Mouse (Mus musculus) limb, embryonic 14.5 days (tissue): ENCODE measurements around the gene Map2k4. TPM values are rescaled to one million over a fixed set of nuclear protein-coding genes. Genes with fewer than 3 reads are reported as not detected.

Source experiments
- ATAC-seq: fragments of 200-750 bp; cut with Nextera tagmentation; 2 replicates; pipeline ENCODE4 v1.8.0; 2017; ENCODE audit warnings: low read depth, moderate number of reproducible peaks, moderate TSS enrichment; ENCODE audit not compliant: low FRiP score
- DNase-seq: peaks from one replicate; pipeline ENCODE4 v3.0.0-alpha.2; 2015; ENCODE audit warnings: low spot score
- H3K27ac ChIP-seq: fragments of 300-500 bp; sonication (generic); replicated peaks from 2 replicates; pipeline ENCODE4 v1.5.1; 2014; ENCODE audit warnings: low read depth, mild to moderate bottlenecking, low read length, moderate library complexity, mixed read lengths
- H3K27me3 ChIP-seq: fragments of 300-500 bp; sonication (generic); 2 replicates; pipeline ENCODE4 v1.6.1; 2014; ENCODE audit warnings: low read length, mixed read lengths; ENCODE audit not compliant: control insufficient read depth, insufficient read depth
- H3K36me3 ChIP-seq: fragments of 300-500 bp; sonication (generic); 2 replicates; pipeline ENCODE4 v1.6.1; 2014; ENCODE audit warnings: mild to moderate bottlenecking, low read length, moderate library complexity, mixed read lengths; ENCODE audit not compliant: control insufficient read depth, insufficient read depth
- H3K4me1 ChIP-seq: fragments of 300-500 bp; sonication (generic); 2 replicates; pipeline ENCODE4 v1.6.1; 2014; ENCODE audit warnings: antibody characterized with exemption, low read length, mixed read lengths; ENCODE audit not compliant: control insufficient read depth, insufficient read depth
- H3K4me2 ChIP-seq: fragments of 300-500 bp; sonication (generic); replicated peaks from 2 replicates; pipeline ENCODE4 v1.6.1; 2014; ENCODE audit warnings: low read depth, mild to moderate bottlenecking, low read length, moderate library complexity; ENCODE audit not compliant: severe bottlenecking
- H3K4me3 ChIP-seq: fragments of 300-500 bp; sonication (generic); replicated peaks from 2 replicates; pipeline ENCODE4 v1.5.1; 2014; ENCODE audit warnings: low read length
- H3K9ac ChIP-seq: fragments of 300-500 bp; sonication (generic); 2 replicates; pipeline ENCODE4 v1.6.1; 2014; ENCODE audit warnings: mild to moderate bottlenecking, low read depth, low read length, moderate library complexity; ENCODE audit not compliant: severe bottlenecking
- H3K9me3 ChIP-seq: fragments of 300-500 bp; sonication (generic); 2 replicates; pipeline ENCODE4 v1.6.1; 2016; ENCODE audit warnings: low read length; ENCODE audit not compliant: control insufficient read depth
- POLR2A ChIP-seq: fragments of 200-500 bp; IDR thresholded peaks from 2 replicates; pipeline ENCODE4 v1.8.0; 2012; ENCODE audit warnings: inconsistent platforms, mild to moderate bottlenecking, moderate library complexity, borderline replicate concordance; ENCODE audit not compliant: insufficient read depth, insufficient read length; ENCODE audit errors: extremely low read depth
- WGBS: fragments of 180-500 bp; shearing (Covaris S2); extraction: QIAGEN DNeasy Blood & Tissue Kit; methylation state at CpG from one replicate; pipeline ENCODE4 v1.1.7; 2014; 5-methylcytosine and 5-hydroxymethylcytosine counted together
- polyA plus RNA-seq, 2 experiments: library from polyadenylated mRNA; depleted of rRNA in 1 of 2; stranded (reverse) in 1 of 2; unstranded in 1 of 2; fragments of >200 nt; fragmentation: Nextera tagmentation in 1 of 2; extraction: Ambion mirVana in 1 of 2; gene quantifications; 2 replicates each; pipeline versions ENCODE4 v1.2.1 to v1.2.3; 2012 to 2014

Gene Map2k4
- polyA plus RNA-seq, 2 experiments, result 40.2 to 68.8 TPM

- peaks cover 14% of the 10 kb centered on the region for H3K36me3 ChIP-seq
- no peaks in the 10 kb centered on the region for H3K9me3 ChIP-seq
- 70% methylated on average over 7 of the region's 7 CpGs for WGBS
- H3K27ac ChIP-seq, result no peak overlapping the region
- H3K4me1 ChIP-seq, result no peaks in the 10 kb centered on the region
- no peak overlapping the region for H3K4me3 ChIP-seq
- TF ChIP-seq POLR2A, result no peak
- H3K9ac ChIP-seq, result no peak overlapping the region
- H3K4me2 ChIP-seq, result no peak overlapping the region
- no peaks in the 10 kb centered on the region for H3K27me3 ChIP-seq
- ATAC-seq (no peak), DNase-seq (no peak)
These were observed 53.4 kb downstream of the Map2k4 start for GRCm38 (mm10) chr11:65734656-65735055.

- no peaks in the 10 kb centered on the region for H3K27me3 ChIP-seq
These were observed 58.4 kb downstream of the Map2k4 start for GRCm38 (mm10) chr11:65729623-65730217.

GRCm38 (mm10) chr11:65728906-65729305 is 59.2 kb downstream of the Map2k4 start:
- Histone ChIP-seq H3K9me3 (no peaks in the 10 kb centered on the region), H3K4me2 (no peak overlapping the region), H3K27me3 (no peaks in the 10 kb centered on the region), H3K27ac (no peak overlapping the region), H3K4me1 (no peaks in the 10 kb centered on the region), H3K36me3 (peaks cover 17% of the 10 kb centered on the region), H3K9ac (no peak overlapping the region), H3K4me3 (no peak overlapping the region)
- DNase-seq (no peak), ATAC-seq (no peak)
- 94% methylated on average over 4 of the region's 4 CpGs for WGBS
- TF ChIP-seq POLR2A, result no peak

More at GRCm38 (mm10) chr11:65729623-65730217, 58.4 kb downstream of the Map2k4 start:
- no peak overlapping the region for H3K9ac ChIP-seq
- DNase-seq (no peak), ATAC-seq (no peak)
- 83% methylated on average over 6 of the region's 6 CpGs for WGBS
- H3K4me1 ChIP-seq, result no peaks in the 10 kb centered on the region
- peaks cover 19% of the 10 kb centered on the region for H3K36me3 ChIP-seq
- H3K27ac ChIP-seq, result no peak overlapping the region
- no peaks in the 10 kb centered on the region for H3K9me3 ChIP-seq
- no peak overlapping the region for H3K4me2 ChIP-seq
- no peak overlapping the region for H3K4me3 ChIP-seq
- no peak for TF ChIP-seq POLR2A

- TF ChIP-seq POLR2A, result no peak
- DNase-seq, result no peak
- no peaks in the 10 kb centered on the region for H3K4me1 ChIP-seq
- H3K4me3 ChIP-seq, result no peak overlapping the region
- H3K9me3 ChIP-seq, result no peaks in the 10 kb centered on the region
- peaks cover 10% of the 10 kb centered on the region for H3K36me3 ChIP-seq
- H3K27me3 ChIP-seq, result no peaks in the 10 kb centered on the region
- ATAC-seq, result no peak
- 86% methylated on average over 2 of the region's 2 CpGs for WGBS
- H3K9ac ChIP-seq, result no peak overlapping the region
- no peak overlapping the region for H3K27ac ChIP-seq
- no peak overlapping the region for H3K4me2 ChIP-seq
These were observed 64.4 kb downstream of the Map2k4 start for GRCm38 (mm10) chr11:65723715-65724114.

DNA sequence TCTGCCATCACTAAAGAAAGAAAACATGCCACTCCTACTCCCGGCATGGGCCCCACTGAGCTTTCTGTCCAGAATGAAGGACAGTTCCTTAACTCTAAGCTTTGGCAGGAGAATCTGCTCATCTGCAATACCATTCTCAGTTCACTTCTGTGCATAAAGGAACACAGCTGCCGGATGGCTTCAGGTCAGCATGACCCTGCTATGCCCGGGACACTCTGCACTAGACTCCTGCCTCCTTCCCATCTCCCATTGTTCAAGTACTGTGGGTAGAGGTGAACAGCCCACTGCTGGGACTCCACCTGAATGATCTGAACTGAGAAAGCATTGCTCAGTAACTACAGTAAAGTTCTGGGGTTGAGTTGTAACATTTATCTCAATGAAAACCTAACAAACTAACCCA is 66.5 kb downstream of the Map2k4 start:
- ATAC-seq (no peak), DNase-seq (no peak)
- H3K27ac ChIP-seq, result no peak overlapping the region
- WGBS, result 88% methylated on average over 3 of the region's 3 CpGs
- H3K4me3 ChIP-seq, result no peak overlapping the region
- TF ChIP-seq POLR2A, result no peak
- H3K4me1 ChIP-seq, result no peaks in the 10 kb centered on the region
- H3K36me3 ChIP-seq, result peaks cover 14% of the 10 kb centered on the region
- H3K27me3 ChIP-seq, result no peaks in the 10 kb centered on the region
- H3K4me2 ChIP-seq, result no peak overlapping the region
- H3K9ac ChIP-seq, result no peak overlapping the region
- H3K9me3 ChIP-seq, result no peaks in the 10 kb centered on the region
